Mouse (Mus musculus): Measurements from ENCODE around the gene Col4a6.

The Col4a6 gene

DNA sequence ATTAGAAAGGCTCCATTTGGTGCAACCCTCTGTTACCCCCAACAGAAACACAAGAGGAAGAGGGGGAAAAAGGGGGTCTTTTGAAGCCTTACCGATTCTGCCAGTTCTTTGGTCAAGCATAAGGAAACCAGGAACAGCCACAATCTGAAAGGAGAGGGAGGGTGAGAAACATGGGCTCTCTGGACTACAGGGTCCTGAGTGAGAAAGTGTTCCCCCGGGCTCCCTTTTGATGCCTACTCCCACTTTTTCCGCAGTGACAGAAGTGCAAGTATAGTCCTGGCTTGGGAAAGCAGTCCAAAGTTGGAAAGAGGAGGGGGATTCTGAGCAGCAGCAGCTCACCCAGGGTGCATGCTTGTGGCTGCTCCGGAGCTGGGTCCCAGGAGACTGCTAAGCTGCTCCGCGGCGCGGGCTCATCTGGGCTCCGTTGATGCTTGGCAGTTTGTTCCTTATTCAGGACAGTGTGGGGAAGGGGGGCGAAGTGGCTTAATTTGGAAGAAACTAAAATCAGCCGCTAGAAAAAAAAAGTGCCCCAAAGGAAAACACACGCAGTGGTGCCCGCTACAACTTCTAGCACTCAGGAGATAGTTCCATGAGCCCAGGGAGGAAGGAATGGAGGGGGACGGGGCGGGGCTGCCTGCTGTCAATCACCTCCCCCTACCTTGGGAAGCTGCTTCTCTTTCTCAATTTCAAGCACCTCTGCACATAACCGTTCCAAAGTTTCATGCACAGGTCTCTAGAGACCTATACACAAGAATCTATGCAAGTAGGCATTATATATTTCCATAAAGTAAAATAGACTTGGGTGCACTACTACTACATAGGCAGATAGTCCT, at the start of gene Col4a6:
Gene Col4a6, minus strand, starts transcription at position 607 of the 833 bp plus-strand sequence.
- in situ Hi-C loops (cut with MseI, MboI) = no loop called here

GRCm38 (mm10) chrX:141503125-141503524, 29.2 kb upstream of the Col4a6 start:
- in situ Hi-C loops (cut with MseI, MboI) = no loop called here

DNA sequence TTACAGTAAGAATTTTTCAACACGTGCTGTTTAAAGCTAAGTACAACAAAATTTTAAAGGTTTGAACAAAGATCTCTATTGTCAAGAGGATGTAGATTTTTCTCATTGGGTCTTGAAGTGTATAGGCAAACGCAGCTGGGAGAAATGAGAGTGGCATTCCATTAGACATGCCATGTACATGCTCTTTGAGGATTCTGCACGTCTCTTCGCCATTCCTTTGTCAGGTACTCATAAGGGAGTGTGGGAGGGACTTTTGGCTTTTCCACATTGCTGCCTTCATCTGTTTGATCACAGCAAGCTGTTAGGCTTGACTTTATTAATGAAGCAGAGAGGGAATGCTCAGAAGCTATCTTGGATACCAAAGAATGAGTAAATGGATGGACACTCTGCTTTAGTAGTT, 20.7 kb upstream of the Col4a6 start:
- in situ Hi-C loops (cut with MseI, MboI) = no loop called here

GRCm38 (mm10) chrX:141475566-141476327, 1.9 kb upstream of the Col4a6 start:
- in situ Hi-C loops (cut with MseI, MboI) = no loop called here

DNA sequence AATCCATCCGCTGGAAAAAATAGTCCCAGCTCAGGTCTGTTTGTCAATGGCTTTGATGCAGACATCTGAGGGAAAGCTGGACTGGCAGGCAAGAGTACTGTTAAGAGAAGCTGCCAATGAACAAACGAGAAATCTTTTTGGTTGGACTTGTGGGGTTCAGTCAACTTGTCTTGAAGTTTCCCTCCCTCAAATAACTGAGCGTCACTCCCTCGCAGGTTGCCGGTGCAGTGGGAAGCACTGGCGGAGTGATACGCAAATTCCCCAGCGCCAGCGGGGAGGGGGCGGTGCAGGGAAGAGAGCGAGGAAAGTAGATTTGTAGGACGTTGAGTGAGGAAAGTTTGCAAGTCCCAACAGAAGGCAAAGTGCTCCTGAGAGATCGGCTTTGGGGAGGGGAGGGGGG, 1.2 kb upstream of the Col4a6 start, which contains the start of gene Col4a5:
Gene Col4a5, plus strand, starts transcription at position 276 of the 400 bp plus-strand sequence.
- in situ Hi-C loops (cut with MseI, MboI) = no loop called here

GRCm38 (mm10) chrX:141447936-141448335, 25.9 kb downstream of the Col4a6 start:
- in situ Hi-C loops (cut with MseI, MboI) = no loop called here

GRCm38 (mm10) chrX:141439423-141439822, 34.5 kb downstream of the Col4a6 start:
- in situ Hi-C loops (cut with MseI, MboI) = no loop called here

DNA sequence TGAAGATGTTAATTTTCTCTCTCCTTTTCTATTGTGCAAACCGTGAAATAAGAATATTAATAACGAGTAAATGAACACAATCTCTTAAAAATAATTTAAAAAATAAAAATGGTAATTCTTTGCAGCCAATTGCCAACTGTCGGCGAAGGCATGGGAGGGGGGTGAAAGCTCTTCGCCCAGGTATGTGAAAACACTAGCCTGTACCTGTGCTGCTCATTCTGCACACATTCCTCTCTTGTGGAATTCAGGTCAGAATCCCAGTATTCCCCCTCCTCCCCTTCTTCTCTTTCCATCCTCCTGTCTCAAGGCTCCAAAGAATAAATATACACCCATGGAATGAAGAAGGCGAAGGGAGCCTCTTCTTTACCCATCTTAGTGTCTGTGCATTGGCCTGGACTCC, 37.1 kb downstream of the Col4a6 start:
- in situ Hi-C loops (cut with MseI, MboI) = no loop called here

DNA sequence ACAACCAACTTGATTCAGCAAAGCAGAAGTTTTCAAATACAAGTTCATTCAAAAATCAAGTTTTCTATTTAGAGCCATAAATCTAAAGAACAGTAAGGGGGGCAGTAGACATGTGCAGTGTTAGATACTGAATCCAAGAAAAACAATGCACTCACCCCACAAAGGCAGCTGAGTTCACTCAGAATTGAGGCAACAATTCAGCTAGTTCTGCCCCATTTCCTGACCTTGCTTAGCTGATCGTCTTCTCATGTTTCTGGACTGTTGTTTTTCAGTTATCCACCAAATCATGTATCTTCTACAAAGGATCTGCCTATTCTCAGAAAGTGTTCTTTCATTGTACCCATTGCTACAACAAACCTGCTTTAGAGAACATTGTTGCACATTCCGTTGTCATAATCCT, 58.6 kb downstream of the Col4a6 start:
- in situ Hi-C loops (cut with MseI, MboI) = no loop called here

GRCm38 (mm10) chrX:141396243-141396642, 77.6 kb downstream of the Col4a6 start:
- in situ Hi-C loops (cut with MseI, MboI) = no loop called here

DNA sequence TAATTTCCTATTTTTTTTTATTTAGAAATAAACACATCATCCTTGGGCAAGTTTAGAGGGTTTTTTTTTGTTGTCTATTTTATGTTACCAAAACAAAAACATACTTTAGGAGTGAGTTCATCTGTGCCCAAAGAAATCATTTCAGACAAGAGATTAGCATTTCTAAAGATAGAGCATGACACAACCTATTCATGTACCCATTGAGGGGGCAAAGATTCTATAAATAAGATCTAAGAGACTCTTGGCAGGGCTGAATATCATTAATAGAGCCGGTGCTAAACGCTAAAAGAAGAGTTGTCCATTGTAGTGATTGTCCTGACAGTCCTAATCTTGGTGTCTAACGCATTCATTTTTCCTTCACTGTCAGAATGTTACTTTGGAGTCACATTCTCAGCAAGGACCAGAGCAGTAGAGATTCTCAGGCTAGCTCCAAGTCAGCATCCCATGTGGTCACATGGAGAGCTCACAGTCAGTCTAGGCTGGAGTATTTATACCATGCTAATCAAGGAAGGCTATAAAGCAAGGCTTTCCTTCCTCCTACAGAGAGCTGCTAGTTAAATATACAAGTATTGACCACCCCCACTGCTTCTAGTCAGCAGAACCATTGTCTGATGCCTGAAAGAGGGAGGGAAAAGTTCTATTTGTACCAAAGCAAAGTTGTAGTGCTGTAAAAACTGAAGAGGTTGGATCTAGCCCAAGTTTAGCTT, 88.3 kb downstream of the Col4a6 start:
- in situ Hi-C loops (cut with MseI, MboI) = no loop called here

DNA sequence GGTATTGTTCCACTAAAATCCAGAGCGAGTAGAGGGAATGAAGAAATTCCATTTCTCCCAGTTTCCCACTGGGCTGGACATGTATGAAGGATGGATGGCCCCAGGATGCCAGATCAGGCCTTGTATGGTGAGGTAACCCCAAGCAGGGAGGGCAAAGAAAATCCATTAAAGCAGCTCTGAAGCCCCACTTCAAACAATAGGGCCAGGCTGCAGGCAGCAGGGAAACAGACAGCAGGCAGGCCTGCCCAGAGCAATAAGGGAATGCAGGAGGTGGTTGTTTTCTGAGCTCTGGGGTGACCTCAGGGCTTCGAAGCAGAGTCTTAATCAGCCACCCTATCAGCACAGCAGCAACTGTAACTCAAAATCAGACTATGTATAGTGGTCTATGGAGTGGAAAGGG, 89.2 kb downstream of the Col4a6 start:
- in situ Hi-C loops (cut with MseI, MboI) = no loop called here

GRCm38 (mm10) chrX:141370276-141370675, 103.6 kb downstream of the Col4a6 start:
- in situ Hi-C loops (cut with MseI, MboI) = no loop called here

DNA sequence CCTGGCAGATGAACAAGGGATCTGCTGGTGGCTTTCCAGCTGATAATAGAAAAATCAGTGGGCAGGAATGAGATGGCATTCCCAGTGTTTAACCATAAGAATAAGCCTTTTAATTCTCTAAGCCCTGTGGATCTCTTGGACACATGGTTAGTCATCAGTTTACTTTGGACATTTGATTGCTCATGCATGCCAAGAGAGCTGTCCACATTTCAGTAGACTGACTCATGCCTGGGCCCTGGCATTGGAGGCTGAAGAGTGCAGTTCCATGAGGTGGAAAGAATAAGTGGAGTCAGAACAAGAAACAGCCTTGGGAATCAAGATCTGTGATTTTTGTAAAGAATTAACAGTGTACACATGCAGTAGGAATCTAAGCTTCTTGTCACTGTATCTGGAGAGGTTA, 110.5 kb downstream of the Col4a6 start:
- in situ Hi-C loops (cut with MseI, MboI) = no loop called here

GRCm38 (mm10) chrX:141341417-141341816, 132.5 kb downstream of the Col4a6 start:
- in situ Hi-C loops (cut with MseI, MboI) = no loop called here

DNA sequence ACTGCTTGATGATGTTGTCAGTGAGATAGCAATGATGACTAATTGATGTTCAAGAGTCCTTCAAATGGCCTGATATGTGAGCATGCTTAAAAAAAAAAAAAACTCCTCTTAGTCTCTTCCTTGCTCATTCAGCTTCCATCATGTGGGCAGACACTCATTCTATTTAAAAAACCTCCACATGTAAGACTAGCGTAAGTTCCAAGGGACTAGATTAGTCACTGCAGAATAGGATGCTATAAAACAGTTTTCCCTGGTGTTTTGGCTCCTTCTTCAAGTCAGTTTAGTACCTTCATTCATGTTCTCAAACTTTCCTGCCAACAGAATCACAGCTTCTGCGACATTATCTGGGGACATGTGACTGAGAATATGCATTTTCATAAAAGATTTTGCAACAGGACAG, 145.8 kb downstream of the Col4a6 start:
- in situ Hi-C loops (cut with MseI, MboI) = no loop called here

- in situ Hi-C loops (cut with MseI, MboI) = no loop called here
Observed at GRCm38 (mm10) chrX:141324201-141324600, 149.7 kb downstream of the Col4a6 start.

GRCm38 (mm10) chrX:141316217-141316616, 157.7 kb downstream of the Col4a6 start:
- in situ Hi-C loops (cut with MseI, MboI) = no loop called here

GRCm38 (mm10) chrX:141315795-141316194, 158.1 kb downstream of the Col4a6 start:
- in situ Hi-C loops (cut with MseI, MboI) = no loop called here

DNA sequence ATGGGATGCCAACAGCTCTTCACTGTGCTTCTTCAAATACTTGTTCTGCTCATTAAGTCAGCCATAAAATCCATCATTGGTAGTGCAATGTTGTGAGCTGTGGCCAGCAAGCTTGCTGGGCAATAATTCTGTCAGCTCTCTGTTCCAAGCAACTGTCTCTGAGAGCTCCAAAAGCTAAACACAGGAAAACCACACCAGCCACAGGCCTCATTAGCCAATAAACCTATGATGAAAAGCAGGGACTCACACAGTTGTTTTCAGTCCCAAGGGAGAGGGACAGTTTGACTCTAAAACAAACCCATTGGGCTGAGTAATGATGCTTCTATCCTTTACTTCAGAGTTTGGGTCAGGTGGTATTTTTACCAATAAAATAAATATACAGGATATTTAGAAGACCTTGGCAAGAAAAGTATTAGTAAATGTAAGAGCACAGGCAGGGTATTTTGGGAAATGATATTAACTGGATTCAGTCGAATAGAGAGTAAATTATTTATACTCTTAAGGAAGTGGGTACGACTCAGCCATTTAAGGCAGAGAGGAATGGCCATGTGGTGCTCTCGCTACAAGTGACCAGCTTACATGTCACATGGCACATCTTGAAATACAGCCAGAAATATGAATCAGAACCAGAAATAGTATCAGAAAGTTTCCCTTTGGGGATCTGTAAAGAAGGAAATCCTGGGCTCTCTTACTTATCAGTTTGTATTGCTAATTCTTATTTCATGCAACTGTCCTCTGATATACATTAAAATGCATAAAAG, 181.0 kb downstream of the Col4a6 start:
- in situ Hi-C loops (cut with MseI, MboI) = no loop called here

DNA sequence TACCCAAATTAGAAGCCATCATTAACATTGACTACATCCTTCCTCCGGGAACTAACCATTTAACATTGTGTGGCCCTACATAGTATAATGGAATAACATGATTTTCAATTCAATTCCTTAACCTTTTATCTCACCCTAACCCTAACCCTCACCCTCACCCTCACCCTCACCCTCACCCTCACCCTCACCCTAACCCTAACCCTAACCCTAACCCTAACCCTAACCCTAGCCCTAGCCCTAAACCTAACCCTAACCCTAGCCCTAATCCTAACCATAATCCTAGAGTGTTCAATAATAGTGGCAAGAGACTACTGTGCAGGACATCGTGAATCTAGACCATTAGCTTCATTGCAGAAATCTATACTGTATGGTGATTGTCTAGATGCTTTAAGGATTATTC, 197.5 kb downstream of the Col4a6 start:
- in situ Hi-C loops (cut with MseI, MboI) = no loop called here

Data from mouse trophoblast stem cell (cell line).